Mouse (Mus musculus) ES-E14 (cell line): ENCODE measurements at regions not wholly inside any gene's neighbourhood (a gene's known extent, or its start where the extent isn't known, plus 50 kb on each side); places are given as distances from the start of the nearest gene placed in this dataset.

Experiments
- DNase-seq: peaks from one replicate; pipeline ENCODE4 v3.0.0-alpha.2; 2013; ENCODE audit warnings: low read depth, low spot score
- H3K27ac ChIP-seq: 2 replicates; pipeline ENCODE4 v1.5.1; 2012; ENCODE audit warnings: low read depth, mild to moderate bottlenecking, low read length, moderate library complexity, mixed read lengths; ENCODE audit not compliant: poor library complexity, insufficient read depth, severe bottlenecking
- H3K36me3 ChIP-seq: 2 replicates; pipeline ENCODE4 v1.6.1; 2012; ENCODE audit warnings: mild to moderate bottlenecking, low read length, moderate library complexity, mixed read lengths; ENCODE audit not compliant: control insufficient read depth, poor library complexity, insufficient read depth, severe bottlenecking
- H3K4me1 ChIP-seq, 2 experiments: fragments of 150-350 bp in 1 of 2; sonication (generic) in 1 of 2; 2 replicates each; pipeline ENCODE4 v1.6.1; 2012; ENCODE audit warnings: low read length in 2 of 2, mild to moderate bottlenecking in 1 of 2, mixed read lengths in 1 of 2; ENCODE audit not compliant: control insufficient read depth in 2 of 2, insufficient read depth in 2 of 2, poor library complexity in 1 of 2
- H3K4me3 ChIP-seq, 2 experiments: fragments of 150-350 bp in 1 of 2; sonication (generic) in 1 of 2; 2 replicates each; pipeline ENCODE4 v1.5.1; 2012; ENCODE audit warnings: low read length in 2 of 2, low read depth in 1 of 2, mild to moderate bottlenecking in 1 of 2, mixed read lengths in 1 of 2; ENCODE audit not compliant: insufficient read depth in 1 of 2, poor library complexity in 1 of 2, severe bottlenecking in 1 of 2
- H3K9ac ChIP-seq: 2 replicates; pipeline ENCODE4 v1.6.1; 2012; ENCODE audit warnings: low read depth, mild to moderate bottlenecking, low read length, mixed read lengths; ENCODE audit not compliant: poor library complexity, insufficient read depth, severe bottlenecking
- H3K9me3 ChIP-seq: fragments of 150-350 bp; sonication (generic); 2 replicates; pipeline ENCODE4 v1.6.1; 2012; ENCODE audit warnings: low read depth, mild to moderate bottlenecking, low read length; ENCODE audit not compliant: control insufficient read depth, insufficient read depth
- CHD2 ChIP-seq: IDR thresholded peaks from 2 replicates; pipeline ENCODE4 v1.6.1; 2014; ENCODE audit warnings: mild to moderate bottlenecking, low read depth, low read length, inconsistent platforms
- HCFC1 ChIP-seq: IDR thresholded peaks from 2 replicates; pipeline ENCODE4 v1.6.1; 2012; ENCODE audit warnings: low read length, inconsistent platforms, borderline replicate concordance; ENCODE audit not compliant: insufficient read depth
- MAFK ChIP-seq: IDR thresholded peaks from 2 replicates; pipeline ENCODE4 v1.6.1; 2014; ENCODE audit warnings: mild to moderate bottlenecking, low read depth, low read length, inconsistent platforms; ENCODE audit not compliant: insufficient read depth
- ZC3H11A ChIP-seq: IDR thresholded peaks from 2 replicates; pipeline ENCODE4 v1.6.1; 2012; ENCODE audit warnings: low read depth, mild to moderate bottlenecking, inconsistent platforms, low read length, borderline replicate concordance
- ZNF384 ChIP-seq: IDR thresholded peaks from 2 replicates; pipeline ENCODE4 v1.6.1; 2012; ENCODE audit warnings: low read depth, low read length, inconsistent platforms
- in situ Hi-C, 2 experiments: fragments of 600-800 bp; cut with MboI; formaldehyde crosslinking; loops; one replicate each; pipeline ENCODE4 v1.15.1; 2025; ENCODE audit warnings: low sequenced_read_pairs in 2 of 2, inconsistent platforms in 1 of 2; ENCODE audit not compliant: unreplicated experiment in 2 of 2

DNA sequence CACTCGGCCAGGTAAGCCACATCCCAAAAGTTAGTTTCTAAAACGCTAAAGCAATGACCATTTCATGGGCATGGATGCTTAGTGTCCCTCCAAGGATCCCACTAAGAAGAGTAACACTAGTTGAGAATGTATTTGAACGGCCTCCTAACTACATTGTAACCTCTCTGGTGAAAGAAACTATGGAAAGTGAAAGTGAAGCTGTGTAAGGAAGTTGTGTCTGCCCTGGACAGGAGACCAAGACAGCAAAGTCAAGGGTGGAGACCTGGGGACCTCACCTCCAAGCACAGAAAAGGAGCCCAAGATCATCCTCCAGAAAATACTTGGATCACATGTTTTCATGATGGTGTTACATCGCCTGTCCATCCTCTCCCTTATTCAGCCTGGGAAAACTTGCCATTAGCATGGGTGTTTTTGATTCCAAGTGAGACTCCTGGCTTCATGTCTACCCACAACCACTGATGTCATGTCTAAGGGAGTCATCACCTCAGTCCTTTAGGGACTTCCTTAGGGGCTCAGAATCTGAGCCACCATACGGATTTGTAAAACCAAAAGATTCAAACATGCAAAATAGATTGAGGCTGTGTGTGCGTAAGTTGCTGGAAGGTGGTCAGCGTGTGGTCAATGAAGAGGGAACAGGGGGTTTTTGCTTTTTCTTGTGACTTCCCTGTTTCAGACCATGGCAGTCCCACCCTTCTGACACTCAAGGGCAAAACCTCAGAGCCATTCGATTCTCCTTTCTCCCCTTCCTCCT is 62.4 kb upstream of the 1700016C15Rik start:
- Histone ChIP-seq H3K36me3 (no peaks in the 10 kb centered on the region), H3K4me1 (no peaks in the 10 kb centered on the region), H3K9ac (no peak overlapping the region), H3K9me3 (no peaks in the 10 kb centered on the region), H3K4me3 (no peak overlapping the region), H3K27ac (no peak overlapping the region)
- no peak for DNase-seq
- in situ Hi-C loops: no loop called here
- TF ChIP-seq CHD2: no peak
- no peak for TF ChIP-seq ZC3H11A
- no peak for TF ChIP-seq HCFC1
- no peak for TF ChIP-seq MAFK
- no peak for TF ChIP-seq ZNF384

- Histone ChIP-seq H3K9me3 (no peaks in the 10 kb centered on the region), H3K9ac (no peak overlapping the region), H3K36me3 (no peaks in the 10 kb centered on the region), H3K27ac (no peak overlapping the region), H3K4me1 (no peaks in the 10 kb centered on the region), H3K4me3 (no peak overlapping the region)
- DNase-seq: no peak
- in situ Hi-C loops: no loop called here
- TF ChIP-seq ZC3H11A (no peak), HCFC1 (no peak), ZNF384 (no peak), MAFK (no peak), CHD2 (no peak)
Observed at GRCm38 (mm10) chr1:177670576-177670975, 59.0 kb upstream of the 1700016C15Rik start.

DNA sequence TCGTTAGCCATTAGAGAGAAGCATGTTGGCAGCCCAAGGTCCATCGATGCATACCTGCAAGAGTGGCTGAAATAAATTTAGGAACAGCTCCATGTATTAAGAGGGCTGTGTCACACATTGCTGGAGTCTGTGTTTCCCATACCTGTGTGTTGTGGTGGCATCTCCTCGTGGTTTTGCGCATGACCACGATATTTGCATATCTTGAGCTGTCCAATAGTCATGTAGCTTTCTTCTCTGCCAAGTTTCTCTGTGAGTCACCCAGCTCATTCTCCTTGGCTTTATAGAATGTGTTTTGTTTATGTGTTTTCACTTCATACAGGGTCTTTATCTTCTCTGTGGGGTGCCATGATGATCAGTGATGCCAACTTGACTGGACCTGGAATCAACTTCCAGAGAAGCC is 53.0 kb upstream of the 1700016C15Rik start:
- in situ Hi-C loops: loop anchor here (25.0 kb wide), 2 partner anchors 439 to 789 kb away; no protein-coding TSS in a partner anchor
- H3K9me3 ChIP-seq: no peaks in the 10 kb centered on the region
- H3K4me3 ChIP-seq: no peak overlapping the region
- DNase-seq: no peak
- no peaks in the 10 kb centered on the region for H3K4me1 ChIP-seq
- TF ChIP-seq HCFC1: no peak
- TF ChIP-seq ZNF384: no peak
- TF ChIP-seq CHD2: no peak
- no peak for TF ChIP-seq ZC3H11A
- TF ChIP-seq MAFK: no peak
- no peaks in the 10 kb centered on the region for H3K36me3 ChIP-seq
- no peak overlapping the region for H3K27ac ChIP-seq
- no peak overlapping the region for H3K9ac ChIP-seq

DNA sequence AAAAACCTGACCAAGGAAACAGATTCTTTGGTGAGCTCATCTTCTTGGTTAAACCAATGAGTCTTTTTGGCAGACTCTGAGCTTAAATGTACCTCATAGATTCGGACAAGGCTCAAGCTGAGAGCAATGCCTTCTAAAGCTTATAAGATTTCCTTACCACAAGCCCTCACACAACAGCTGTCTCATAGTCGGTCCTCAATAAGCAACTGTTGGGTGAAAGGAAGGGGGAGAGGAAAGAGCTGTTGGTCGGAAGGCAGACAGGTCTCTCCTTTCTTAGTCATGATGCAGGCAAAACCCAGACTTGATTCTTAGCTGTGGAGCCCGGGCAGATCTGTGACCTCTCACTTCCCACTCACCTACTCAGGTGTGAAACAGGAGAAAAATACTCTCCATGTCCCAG is 50.8 kb upstream of the 1700016C15Rik start:
- Histone ChIP-seq H3K4me3 (no peak overlapping the region), H3K27ac (no peak overlapping the region), H3K9me3 (no peaks in the 10 kb centered on the region), H3K36me3 (no peaks in the 10 kb centered on the region), H3K4me1 (no peaks in the 10 kb centered on the region), H3K9ac (no peak overlapping the region)
- in situ Hi-C loops: loop anchor here (25.0 kb wide), 2 partner anchors 442 to 792 kb away; no protein-coding TSS in a partner anchor
- no peak for TF ChIP-seq ZNF384
- no peak for TF ChIP-seq MAFK
- no peak for TF ChIP-seq CHD2
- TF ChIP-seq ZC3H11A: no peak
- no peak for TF ChIP-seq HCFC1
- DNase-seq: no peak
